Mouse (Mus musculus): ENCODE data around the gene Ank3. TPM values are rescaled to one million over a fixed set of nuclear protein-coding genes. Genes with fewer than 3 reads are reported as not detected.

Gene Ank3
- total and polyA plus RNA-seq, 2 experiments from 2014 or later: 56.7 to 267 TPM

- TF ChIP-seq CTCF (IDR thresholded peaks at IDR 0.05; ENCODE audit: low read depth): no peak
- 3% methylated on average over 17 of the region's 17 CpGs for WGBS
- Histone ChIP-seq H3K9ac (peak overlapping the region; percentile 57), H3K27ac (ENCODE audit: low read depth, low read length) (peak overlapping the region; percentile 89), H3K4me3 (ENCODE audit: low read depth, low read length) (peak overlapping the region; percentile 42), H3K36me3 (ENCODE audit: insufficient read depth) (no peaks in the 10 kb centered on the region), H3K27me3 (ENCODE audit: insufficient read depth, low read length) (no peaks in the 10 kb centered on the region), H3K9me3 (ENCODE audit: low read length) (no peaks in the 10 kb centered on the region), H3K4me2 (ENCODE audit: low read depth) (peak overlapping the region; percentile 74), H3K4me1 (ENCODE audit: insufficient read depth) (peaks cover 15% of the 10 kb centered on the region)
- DNase-seq (peak; percentile 71), ATAC-seq (peak; percentile 82)
These were observed 307.5 kb downstream of the Ank3 start for GRCm38 (mm10) chr10:69705806-69706768.

GRCm38 (mm10) chr10:69706851-69707788 is 308.5 kb downstream of the Ank3 start:
- Histone ChIP-seq H3K27ac (ENCODE audit: low read depth, low read length) (peak overlapping the region; percentile 89), H3K4me2 (ENCODE audit: low read depth) (peak overlapping the region; percentile 74), H3K4me3 (ENCODE audit: low read depth, low read length) (peak overlapping the region; percentile 42), H3K4me1 (ENCODE audit: insufficient read depth) (peaks cover 15% of the 10 kb centered on the region), H3K9me3 (ENCODE audit: low read length) (no peaks in the 10 kb centered on the region), H3K27me3 (ENCODE audit: insufficient read depth, low read length) (no peaks in the 10 kb centered on the region), H3K9ac (peak overlapping the region; percentile 57), H3K36me3 (ENCODE audit: insufficient read depth) (no peaks in the 10 kb centered on the region)
- ATAC-seq: no peak
- TF ChIP-seq CTCF (IDR thresholded peaks at IDR 0.05; ENCODE audit: low read depth): no peak
- no peak for DNase-seq
- WGBS: 14% methylated on average over 14 of the region's 14 CpGs

GRCm38 (mm10) chr10:69707844-69708550 is 309.4 kb downstream of the Ank3 start:
- WGBS: 63% methylated on average over 11 of the region's 11 CpGs
- Histone ChIP-seq H3K27ac (ENCODE audit: low read depth, low read length) (no peak overlapping the region), H3K9me3 (ENCODE audit: low read length) (no peaks in the 10 kb centered on the region), H3K4me3 (ENCODE audit: low read depth, low read length) (peak overlapping the region; percentile 42), H3K4me2 (ENCODE audit: low read depth) (peak overlapping the region; percentile 74), H3K36me3 (ENCODE audit: insufficient read depth) (no peaks in the 10 kb centered on the region), H3K4me1 (ENCODE audit: insufficient read depth) (peaks cover 15% of the 10 kb centered on the region), H3K27me3 (ENCODE audit: insufficient read depth, low read length) (no peaks in the 10 kb centered on the region), H3K9ac (peak overlapping the region; percentile 18; the same call in 1 of the 2 replicates)
- no peak for ATAC-seq
- DNase-seq: no peak
- no peak for TF ChIP-seq CTCF (IDR thresholded peaks at IDR 0.05; ENCODE audit: low read depth)

GRCm38 (mm10) chr10:69709631-69710030 is 311.1 kb downstream of the Ank3 start:
- H3K27me3 ChIP-seq (ENCODE audit: insufficient read depth, low read length): no peaks in the 10 kb centered on the region
- 90% methylated on average over 2 of the region's 2 CpGs for WGBS
- no peak for ATAC-seq
- no peaks in the 10 kb centered on the region for H3K9me3 ChIP-seq (ENCODE audit: low read length)
- no peaks in the 10 kb centered on the region for H3K36me3 ChIP-seq (ENCODE audit: insufficient read depth)
- TF ChIP-seq CTCF (IDR thresholded peaks at IDR 0.05; ENCODE audit: low read depth): no peak
- H3K4me2 ChIP-seq (ENCODE audit: low read depth): no peak overlapping the region
- no peak overlapping the region for H3K27ac ChIP-seq (ENCODE audit: low read depth, low read length)
- no peak overlapping the region for H3K4me3 ChIP-seq (ENCODE audit: low read depth, low read length)
- no peak for DNase-seq
- H3K4me1 ChIP-seq (ENCODE audit: insufficient read depth): peaks cover 15% of the 10 kb centered on the region
- H3K9ac ChIP-seq: no peak overlapping the region

- Histone ChIP-seq H3K36me3 (ENCODE audit: insufficient read depth) (no peaks in the 10 kb centered on the region), H3K27ac (ENCODE audit: low read depth, low read length) (no peak overlapping the region), H3K9ac (no peak overlapping the region), H3K27me3 (ENCODE audit: insufficient read depth, low read length) (no peaks in the 10 kb centered on the region), H3K4me1 (ENCODE audit: insufficient read depth) (peaks cover 12% of the 10 kb centered on the region), H3K4me2 (ENCODE audit: low read depth) (no peak overlapping the region), H3K4me3 (ENCODE audit: low read depth, low read length) (no peak overlapping the region), H3K9me3 (ENCODE audit: low read length) (no peaks in the 10 kb centered on the region)
- ATAC-seq (no peak), DNase-seq (no peak)
- WGBS: 79% methylated on average over 5 of the region's 5 CpGs
- TF ChIP-seq CTCF (IDR thresholded peaks at IDR 0.05; ENCODE audit: low read depth): no peak
These were observed 312.2 kb downstream of the Ank3 start for GRCm38 (mm10) chr10:69710802-69711201.

GRCm38 (mm10) chr10:69716907-69717306 is 318.3 kb downstream of the Ank3 start:
- WGBS: 49% methylated on average over 4 of the region's 4 CpGs
- no peak overlapping the region for H3K4me3 ChIP-seq (ENCODE audit: low read depth, low read length)
- no peaks in the 10 kb centered on the region for H3K36me3 ChIP-seq (ENCODE audit: insufficient read depth)
- no peaks in the 10 kb centered on the region for H3K9me3 ChIP-seq (ENCODE audit: low read length)
- no peak for TF ChIP-seq CTCF (IDR thresholded peaks at IDR 0.05; ENCODE audit: low read depth)
- ATAC-seq (peak; percentile 62), DNase-seq (peak; percentile 22)
- H3K9ac ChIP-seq: no peak overlapping the region
- peaks cover 21% of the 10 kb centered on the region for H3K4me1 ChIP-seq (ENCODE audit: insufficient read depth)
- H3K27ac ChIP-seq (ENCODE audit: low read depth, low read length): no peak overlapping the region
- H3K27me3 ChIP-seq (ENCODE audit: insufficient read depth, low read length): no peaks in the 10 kb centered on the region
- H3K4me2 ChIP-seq (ENCODE audit: low read depth): no peak overlapping the region

All from forebrain, postnatal 0 days (tissue).